Mouse (Mus musculus): Measurements from ENCODE around the gene Tfap2a. TPM values are rescaled to one million over a fixed set of nuclear protein-coding genes. Genes with fewer than 3 reads are reported as not detected.
A peak's percentile ranks its signal among the peaks of the same experiment; 100 is the strongest.

Gene Tfap2a
- polyA plus RNA-seq, 1 experiment from 2014 or later: 8.4 TPM

GRCm38 (mm10) chr13:40732085-40732484, 6.1 kb downstream of the Tfap2a start:
- ATAC-seq (replicated peaks; ENCODE audit: insufficient number of reproducible peaks, low FRiP score, low TSS enrichment, low read depth) (no peak), DNase-seq (ENCODE audit: low spot score) (peak; percentile 29)
- no peak overlapping the region; the same call in 1 of the 2 replicates for H3K27ac ChIP-seq (replicated peaks; ENCODE audit: low read depth, low read length)
- WGBS: 0% methylated on average over 11 of the region's 11 CpGs
- H3K4me1 ChIP-seq (ENCODE audit: control insufficient read depth, insufficient read depth, low read length): peaks cover 2% of the 10 kb centered on the region
- peaks cover 42% of the 10 kb centered on the region for H3K27me3 ChIP-seq (ENCODE audit: control insufficient read depth, insufficient read depth, low read length)
- H3K9ac ChIP-seq (replicated peaks; ENCODE audit: low read length): peak overlapping the region; percentile 86
- H3K36me3 ChIP-seq (replicated peaks; ENCODE audit: control insufficient read depth, insufficient read depth, low read depth, low read length): no peaks in the 10 kb centered on the region
- H3K4me2 ChIP-seq (ENCODE audit: low read depth, low read length): peak overlapping the region; percentile 79
- no peaks in the 10 kb centered on the region for H3K9me3 ChIP-seq (replicated peaks; ENCODE audit: control insufficient read depth, low read length)
- H3K4me3 ChIP-seq (ENCODE audit: low read depth, low read length): peak overlapping the region; percentile 55

GRCm38 (mm10) chr13:40731179-40731841, 6.9 kb downstream of the Tfap2a start:
- peak overlapping the region; percentile 82 for H3K27ac ChIP-seq (replicated peaks; ENCODE audit: low read depth, low read length)
- H3K27me3 ChIP-seq (ENCODE audit: control insufficient read depth, insufficient read depth, low read length): peaks cover 35% of the 10 kb centered on the region
- ATAC-seq (replicated peaks; ENCODE audit: insufficient number of reproducible peaks, low FRiP score, low TSS enrichment, low read depth) (peak; percentile 53), DNase-seq (ENCODE audit: low spot score) (peak; percentile 62)
- WGBS: under 1% methylated on average over 62 of the region's 74 CpGs
- H3K4me1 ChIP-seq (ENCODE audit: control insufficient read depth, insufficient read depth, low read length): peaks cover 2% of the 10 kb centered on the region
- no peaks in the 10 kb centered on the region for H3K9me3 ChIP-seq (replicated peaks; ENCODE audit: control insufficient read depth, low read length)
- H3K9ac ChIP-seq (replicated peaks; ENCODE audit: low read length): peak overlapping the region; percentile 86
- no peaks in the 10 kb centered on the region for H3K36me3 ChIP-seq (replicated peaks; ENCODE audit: control insufficient read depth, insufficient read depth, low read depth, low read length)
- peak overlapping the region; percentile 79 for H3K4me2 ChIP-seq (ENCODE audit: low read depth, low read length)
- peak overlapping the region; percentile 55 for H3K4me3 ChIP-seq (ENCODE audit: low read depth, low read length)

GRCm38 (mm10) chr13:40730651-40731178, 7.5 kb downstream of the Tfap2a start:
- H3K27me3 ChIP-seq (ENCODE audit: control insufficient read depth, insufficient read depth, low read length): peaks cover 31% of the 10 kb centered on the region
- peak; percentile 82 for DNase-seq (ENCODE audit: low spot score)
- no peaks in the 10 kb centered on the region for H3K36me3 ChIP-seq (replicated peaks; ENCODE audit: control insufficient read depth, insufficient read depth, low read depth, low read length)
- peak overlapping the region; percentile 82 for H3K27ac ChIP-seq (replicated peaks; ENCODE audit: low read depth, low read length)
- WGBS: 0% methylated on average over 28 of the region's 41 CpGs
- H3K4me1 ChIP-seq (ENCODE audit: control insufficient read depth, insufficient read depth, low read length): peaks cover 2% of the 10 kb centered on the region
- H3K9ac ChIP-seq (replicated peaks; ENCODE audit: low read length): peak overlapping the region; percentile 86
- no peaks in the 10 kb centered on the region for H3K9me3 ChIP-seq (replicated peaks; ENCODE audit: control insufficient read depth, low read length)
- ATAC-seq (replicated peaks; ENCODE audit: insufficient number of reproducible peaks, low FRiP score, low TSS enrichment, low read depth): peak; percentile 35; the same call in 1 of the 2 replicates
- peak overlapping the region; percentile 55 for H3K4me3 ChIP-seq (ENCODE audit: low read depth, low read length)
- peak overlapping the region; percentile 79 for H3K4me2 ChIP-seq (ENCODE audit: low read depth, low read length)

- H3K9ac ChIP-seq (replicated peaks; ENCODE audit: low read length): peak overlapping the region; percentile 86
- H3K4me3 ChIP-seq (ENCODE audit: low read depth, low read length): peak overlapping the region; percentile 55
- peak overlapping the region; percentile 54 for H3K4me2 ChIP-seq (ENCODE audit: low read depth, low read length)
- ATAC-seq (replicated peaks; ENCODE audit: insufficient number of reproducible peaks, low FRiP score, low TSS enrichment, low read depth) (no peak), DNase-seq (ENCODE audit: low spot score) (peak; percentile 64)
- H3K27ac ChIP-seq (replicated peaks; ENCODE audit: low read depth, low read length): peak overlapping the region; percentile 75
- H3K27me3 ChIP-seq (ENCODE audit: control insufficient read depth, insufficient read depth, low read length): peaks cover 27% of the 10 kb centered on the region
- no peaks in the 10 kb centered on the region for H3K36me3 ChIP-seq (replicated peaks; ENCODE audit: control insufficient read depth, insufficient read depth, low read depth, low read length)
- H3K4me1 ChIP-seq (ENCODE audit: control insufficient read depth, insufficient read depth, low read length): peaks cover 2% of the 10 kb centered on the region
- H3K9me3 ChIP-seq (replicated peaks; ENCODE audit: control insufficient read depth, low read length): no peaks in the 10 kb centered on the region
- under 1% methylated on average over 52 of the region's 52 CpGs for WGBS
Measured at GRCm38 (mm10) chr13:40729592-40730431, 8.4 kb downstream of the Tfap2a start.

- no peak for DNase-seq (ENCODE audit: low spot score)
- Histone ChIP-seq H3K4me3 (ENCODE audit: low read depth, low read length) (peak overlapping the region; percentile 55), H3K27ac (replicated peaks; ENCODE audit: low read depth, low read length) (peak overlapping the region; percentile 75), H3K9ac (replicated peaks; ENCODE audit: low read length) (peak overlapping the region; percentile 86), H3K27me3 (ENCODE audit: control insufficient read depth, insufficient read depth, low read length) (peaks cover 20% of the 10 kb centered on the region), H3K4me2 (ENCODE audit: low read depth, low read length) (peak overlapping the region; percentile 54), H3K9me3 (replicated peaks; ENCODE audit: control insufficient read depth, low read length) (no peaks in the 10 kb centered on the region), H3K36me3 (replicated peaks; ENCODE audit: control insufficient read depth, insufficient read depth, low read depth, low read length) (no peaks in the 10 kb centered on the region), H3K4me1 (ENCODE audit: control insufficient read depth, insufficient read depth, low read length) (peaks cover 2% of the 10 kb centered on the region)
- ATAC-seq (replicated peaks; ENCODE audit: insufficient number of reproducible peaks, low FRiP score, low TSS enrichment, low read depth): no peak
- WGBS: under 1% methylated on average over 13 of the region's 13 CpGs
Measured at GRCm38 (mm10) chr13:40729037-40729436, 9.1 kb downstream of the Tfap2a start.

- under 1% methylated on average over 15 of the region's 15 CpGs for WGBS
- Histone ChIP-seq H3K4me1 (ENCODE audit: control insufficient read depth, insufficient read depth, low read length) (peaks cover 2% of the 10 kb centered on the region), H3K27me3 (ENCODE audit: control insufficient read depth, insufficient read depth, low read length) (peaks cover 17% of the 10 kb centered on the region), H3K4me2 (ENCODE audit: low read depth, low read length) (peak overlapping the region; percentile 58), H3K36me3 (replicated peaks; ENCODE audit: control insufficient read depth, insufficient read depth, low read depth, low read length) (no peaks in the 10 kb centered on the region), H3K9ac (replicated peaks; ENCODE audit: low read length) (peak overlapping the region; percentile 86), H3K4me3 (ENCODE audit: low read depth, low read length) (peak overlapping the region; percentile 55), H3K27ac (replicated peaks; ENCODE audit: low read depth, low read length) (peak overlapping the region; percentile 75; the same call in 1 of the 2 replicates), H3K9me3 (replicated peaks; ENCODE audit: control insufficient read depth, low read length) (no peaks in the 10 kb centered on the region)
- DNase-seq (ENCODE audit: low spot score) (no peak), ATAC-seq (replicated peaks; ENCODE audit: insufficient number of reproducible peaks, low FRiP score, low TSS enrichment, low read depth) (no peak)
Measured at GRCm38 (mm10) chr13:40728626-40728990, 9.6 kb downstream of the Tfap2a start.

- ATAC-seq (replicated peaks; ENCODE audit: insufficient number of reproducible peaks, low FRiP score, low TSS enrichment, low read depth): no peak
- no peak for DNase-seq (ENCODE audit: low spot score)
- Histone ChIP-seq H3K4me2 (ENCODE audit: low read depth, low read length) (peak overlapping the region; percentile 58), H3K4me3 (ENCODE audit: low read depth, low read length) (peak overlapping the region; percentile 55), H3K27me3 (ENCODE audit: control insufficient read depth, insufficient read depth, low read length) (peaks cover 13% of the 10 kb centered on the region; the same call in 1 of the 2 replicates), H3K9ac (replicated peaks; ENCODE audit: low read length) (peak overlapping the region; percentile 86), H3K9me3 (replicated peaks; ENCODE audit: control insufficient read depth, low read length) (no peaks in the 10 kb centered on the region), H3K36me3 (replicated peaks; ENCODE audit: control insufficient read depth, insufficient read depth, low read depth, low read length) (no peaks in the 10 kb centered on the region), H3K27ac (replicated peaks; ENCODE audit: low read depth, low read length) (peak overlapping the region; percentile 61; the same call in 1 of the 2 replicates), H3K4me1 (ENCODE audit: control insufficient read depth, insufficient read depth, low read length) (peaks cover 2% of the 10 kb centered on the region)
- WGBS: 1% methylated on average over 42 of the region's 42 CpGs
Measured at GRCm38 (mm10) chr13:40727731-40728625, 10.2 kb downstream of the Tfap2a start.

All from embryonic facial prominence, embryonic 11.5 days (tissue).